Mouse (Mus musculus): ENCODE measurements around the gene Kazald1. TPM values are rescaled to one million over a fixed set of nuclear protein-coding genes. Genes with fewer than 3 reads are reported as not detected.
A peak's percentile ranks its signal among the peaks of the same experiment; 100 is the strongest.

Gene Kazald1
- polyA plus RNA-seq, 1 experiment, result 3.0 TPM

DNA sequence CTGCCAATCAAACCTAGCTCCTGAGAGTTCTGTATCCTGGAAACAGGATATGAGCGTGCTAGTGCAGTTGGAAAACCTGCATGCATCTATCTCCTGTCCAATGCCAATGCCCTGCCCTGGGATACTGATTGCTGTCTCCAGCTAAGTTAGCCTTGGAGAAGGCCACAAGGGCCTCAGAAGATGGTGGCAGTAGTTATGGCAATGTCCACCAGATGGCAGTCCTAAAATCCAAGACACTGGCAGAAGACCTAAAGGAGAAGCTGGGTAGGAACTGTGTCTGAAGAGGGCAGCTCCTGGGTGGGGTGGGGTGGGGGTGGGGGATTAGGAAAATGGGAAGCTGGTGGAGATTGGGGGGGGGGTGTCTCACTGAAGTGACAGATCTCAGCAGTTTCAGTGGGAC, 41.8 kb downstream of the Kazald1 start:
- TF ChIP-seq CTCF (IDR thresholded peaks at IDR 0.05; ENCODE audit: borderline replicate concordance, extremely low read depth, insufficient read depth, insufficient read length) (peak; percentile 54; the same call in 1 of the 2 replicates), POLR2A (IDR thresholded peaks at IDR 0.05; ENCODE audit: borderline replicate concordance, extremely low read depth, insufficient read depth, insufficient read length, poor library complexity, severe bottlenecking) (no peak)
- peak; percentile 48 for DNase-seq (ENCODE audit: low read depth)

Other genes starting within 250 kb of the Kazald1 start
- gene Slf2, start 144.1 kb upstream of the Kazald1 start, polyA plus RNA-seq (2012; rRNA removed), result 49.0 and 51.3 TPM in 2 replicates
- 172 and 215 TPM in 2 replicates for gene Sema4g, start 86.1 kb upstream of the Kazald1 start, polyA plus RNA-seq (2012; rRNA removed)
- 15.6 and 16.5 TPM in 2 replicates for gene Twnk, start 69.6 kb upstream of the Kazald1 start, polyA plus RNA-seq (2012; rRNA removed)
- 96.2 and 115 TPM in 2 replicates for gene Mrpl43, start 68.8 kb upstream of the Kazald1 start, polyA plus RNA-seq (2012; rRNA removed)
- 39.9 and 40.6 TPM in 2 replicates for gene Lzts2, start 60.8 kb upstream of the Kazald1 start, polyA plus RNA-seq (2012; rRNA removed)
- gene Pdzd7, start 29.5 kb upstream of the Kazald1 start, polyA plus RNA-seq (2012; rRNA removed), result 8.8 and 9.8 TPM in 2 replicates
- 83.3 and 93.1 TPM in 2 replicates for gene Sfxn3, start 27.7 kb upstream of the Kazald1 start, polyA plus RNA-seq (2012; rRNA removed)
- 0.83 and 3.4 TPM in 2 replicates for gene Tlx1, start 75.4 kb downstream of the Kazald1 start, polyA plus RNA-seq (2012; rRNA removed)
- gene Lbx1, start 160.6 kb downstream of the Kazald1 start, polyA plus RNA-seq (2012; rRNA removed), result 0.97 and 8.4 TPM in 2 replicates

Measured in brain, embryonic 14.5 days (tissue).